Mouse (Mus musculus) cerebellum, adult 18-20 months (tissue): ENCODE results near the gene Lamtor4.

Experiments used
- DNase-seq, 2 experiments: peaks; one replicate each; pipeline ENCODE4 v3.0.0; 2021

Lamtor4 gene

DNA sequence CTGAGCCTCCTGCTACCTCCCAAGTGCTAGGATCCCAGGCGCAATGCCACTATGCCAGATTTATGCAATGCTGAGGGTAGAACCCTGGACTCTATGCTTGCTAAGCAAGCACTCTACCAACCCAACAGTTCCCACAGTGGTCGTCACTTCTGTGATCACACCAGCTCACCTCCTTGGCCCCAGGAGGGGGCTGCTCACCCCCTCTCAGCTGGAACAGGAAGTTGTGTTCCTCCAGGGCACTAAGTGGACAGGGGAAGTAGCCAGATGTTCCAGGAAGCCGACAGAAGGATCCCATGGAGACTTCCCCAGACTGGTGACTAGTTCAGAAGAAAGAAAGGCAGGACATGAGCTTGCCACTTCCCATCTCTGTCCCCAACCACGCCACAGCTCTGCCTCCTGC is 6.7 kb downstream of the Lamtor4 start:
- no peak for DNase-seq

DNA sequence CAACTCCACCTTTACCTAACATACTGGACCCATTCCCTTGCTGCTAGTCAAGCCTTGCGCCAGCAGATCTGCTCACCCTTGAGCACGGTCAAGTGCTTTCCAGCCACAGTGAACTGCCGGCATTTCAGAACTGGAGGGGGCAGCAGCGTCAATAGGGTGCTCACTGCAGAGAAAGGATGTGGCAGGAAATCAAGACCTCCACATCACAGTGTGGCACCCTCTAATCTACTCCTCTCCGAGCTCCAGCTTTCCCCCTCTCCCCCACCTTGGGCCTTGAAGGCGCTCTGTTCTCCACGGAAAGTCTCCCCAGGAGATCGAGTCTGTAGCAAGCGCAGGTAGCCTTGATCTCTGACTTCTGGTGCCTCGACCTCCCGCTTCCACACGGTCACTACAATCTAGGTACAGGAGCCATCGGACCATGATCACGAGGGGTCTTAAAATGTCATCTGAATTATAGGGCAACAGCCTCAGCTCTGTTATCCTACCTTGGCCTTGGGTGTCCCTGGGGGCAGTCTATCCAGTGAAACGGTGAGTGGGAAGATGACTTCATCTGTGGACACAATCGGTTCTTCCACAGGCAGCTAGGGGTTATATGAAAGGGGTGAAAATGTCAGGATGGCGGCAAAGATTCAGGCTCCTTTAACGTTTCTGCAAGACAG is 7.4 kb downstream of the Lamtor4 start:
- no peak for DNase-seq

DNA sequence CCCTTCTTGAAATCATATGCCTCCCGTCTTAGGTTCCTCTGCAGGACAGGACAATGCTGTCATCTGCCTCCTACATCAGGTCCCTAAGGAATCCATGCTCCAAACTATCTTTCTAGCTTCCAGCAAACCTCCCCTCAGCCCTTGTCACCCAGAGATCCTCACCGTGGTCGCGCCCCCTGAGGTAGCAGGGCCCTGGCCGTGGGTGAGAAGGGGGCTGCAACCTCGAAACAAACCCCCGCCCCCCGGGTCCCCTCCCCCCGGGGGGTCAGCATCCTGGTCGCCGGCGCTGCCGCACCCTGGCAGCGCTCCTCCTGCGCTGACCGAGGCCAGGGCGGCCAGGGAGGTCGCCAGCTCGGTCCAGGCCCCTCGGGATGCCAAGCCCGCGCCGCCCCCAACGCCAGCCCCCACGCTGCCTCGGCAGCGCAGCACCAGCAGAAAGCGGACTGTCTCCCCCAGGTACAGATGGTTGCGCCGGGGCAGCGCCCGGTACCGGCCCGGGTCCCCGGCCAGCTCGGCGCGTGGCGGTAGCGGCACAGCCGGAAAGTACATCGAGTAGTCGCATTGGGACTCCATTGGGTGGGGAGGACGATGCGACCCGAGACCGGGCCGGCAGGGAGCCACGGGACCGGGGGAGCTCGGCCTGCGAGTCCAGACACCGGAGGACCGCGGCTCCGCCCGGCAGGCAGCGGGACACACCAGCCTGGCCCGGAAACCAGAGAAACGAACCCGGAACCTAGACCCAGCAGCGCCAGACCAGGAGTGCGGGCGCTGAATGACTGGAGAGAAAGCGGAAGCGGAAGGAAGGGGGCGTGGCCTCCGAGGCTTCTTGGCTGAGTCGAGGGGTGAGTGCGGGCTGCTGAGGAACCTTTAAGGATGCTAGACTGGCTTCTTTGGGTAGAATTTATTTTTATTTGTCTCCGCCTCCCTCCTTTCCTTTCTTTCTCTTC is 8.3 kb downstream of the Lamtor4 start, which contains the start of gene BC037034:
Gene BC037034, minus strand, starts transcription at position 774 of the 947 bp plus-strand sequence.
- DNase-seq, result peak; percentile 92 to 94

DNA sequence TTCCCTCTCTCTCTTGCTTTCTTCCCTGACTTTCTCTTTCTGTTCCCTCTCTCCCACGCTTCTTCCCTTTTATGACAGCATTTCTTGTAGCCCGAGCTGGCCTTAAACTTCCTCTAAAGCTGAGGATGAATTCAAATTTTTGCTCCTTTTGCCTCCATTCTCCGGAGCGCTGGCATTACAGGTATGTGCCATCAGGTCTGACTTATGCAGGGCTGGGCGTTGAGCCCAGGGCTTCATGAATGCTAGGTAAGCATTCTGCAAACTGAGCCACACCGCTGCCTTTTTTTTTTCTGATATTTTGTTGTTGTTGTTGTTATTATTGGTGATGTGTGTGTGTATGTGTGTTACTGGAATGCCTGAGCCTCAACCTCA is 8.9 kb downstream of the Lamtor4 start:
- peak; percentile 18 to 29 for DNase-seq

DNA sequence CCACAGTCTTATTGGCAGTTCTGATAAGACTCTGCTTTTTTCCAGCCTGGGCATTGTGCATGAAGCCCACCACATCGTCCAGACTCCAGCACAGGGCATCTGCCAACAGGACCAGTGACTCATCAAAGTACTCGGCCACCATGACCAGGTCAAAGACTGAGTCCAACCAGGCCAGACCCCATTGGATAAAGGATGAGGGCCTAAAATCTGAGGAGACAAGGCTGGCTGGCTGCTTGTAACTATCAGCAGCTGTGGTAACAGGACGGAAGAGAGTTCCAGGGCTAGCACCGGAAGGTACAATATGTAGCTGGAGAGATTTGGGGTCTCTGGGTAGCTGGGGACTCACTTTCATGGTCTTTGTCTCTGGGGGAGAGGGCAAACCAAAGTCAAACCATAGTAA is 10.4 kb downstream of the Lamtor4 start:
- no peak for DNase-seq

DNA sequence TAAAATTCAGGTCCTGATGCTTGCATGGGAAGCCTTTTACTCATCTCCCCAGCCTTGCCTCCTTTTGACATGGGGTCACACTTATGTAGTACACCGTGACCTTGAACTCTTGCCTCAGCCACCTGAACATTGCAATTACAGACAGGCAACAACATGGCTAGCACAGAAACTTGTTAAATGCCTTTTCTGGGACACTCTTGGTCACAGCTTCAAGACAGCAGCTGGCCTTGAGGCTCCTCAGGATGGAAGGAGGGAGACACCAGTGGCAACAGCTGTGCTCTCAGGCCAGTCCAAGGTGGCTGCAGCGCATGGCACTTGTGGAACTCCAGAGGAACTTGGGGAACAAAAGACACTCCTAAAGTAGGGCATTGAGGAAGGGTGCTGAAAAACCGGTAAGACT is 11.8 kb downstream of the Lamtor4 start:
- no peak for DNase-seq

DNA sequence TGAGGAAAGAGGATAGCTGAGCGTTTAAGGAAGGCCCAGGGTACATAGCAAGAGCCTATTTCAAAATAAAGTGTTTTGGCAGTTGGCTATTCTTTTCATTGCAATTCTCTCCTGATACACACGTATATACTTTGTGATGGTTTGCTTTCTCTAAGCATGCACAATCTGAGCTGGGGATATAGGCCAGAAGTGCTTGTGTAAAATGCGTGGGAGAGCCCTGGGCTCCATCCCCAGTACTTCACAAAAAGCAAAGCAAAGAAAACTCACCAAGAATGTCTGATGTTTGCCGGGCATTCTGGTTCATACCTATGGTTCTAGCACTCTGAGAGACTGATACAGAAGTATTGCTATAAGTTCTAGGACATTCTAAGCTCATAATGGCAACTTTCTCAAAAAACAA is 13.7 kb downstream of the Lamtor4 start:
- no peak for DNase-seq

DNA sequence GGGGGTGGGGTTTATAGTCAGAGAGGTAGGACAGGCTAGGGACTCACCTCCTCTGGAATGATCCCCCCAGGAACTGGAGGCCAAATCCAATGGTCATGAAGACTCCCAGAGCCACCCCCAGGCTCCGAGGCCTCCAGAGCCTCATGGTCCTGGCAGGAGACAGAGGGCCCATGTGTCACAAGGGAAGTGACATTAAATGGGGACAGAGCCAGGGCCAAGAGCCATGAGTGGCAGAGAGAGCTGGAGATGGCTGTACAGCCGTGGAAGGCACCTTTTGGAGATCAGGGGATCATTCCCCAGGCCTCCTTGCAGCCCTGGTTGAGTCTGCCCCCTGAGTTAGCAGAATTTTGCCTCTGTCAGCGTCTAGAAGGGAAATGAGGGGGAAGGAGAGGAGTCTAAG is 15.9 kb downstream of the Lamtor4 start:
- no peak for DNase-seq

DNA sequence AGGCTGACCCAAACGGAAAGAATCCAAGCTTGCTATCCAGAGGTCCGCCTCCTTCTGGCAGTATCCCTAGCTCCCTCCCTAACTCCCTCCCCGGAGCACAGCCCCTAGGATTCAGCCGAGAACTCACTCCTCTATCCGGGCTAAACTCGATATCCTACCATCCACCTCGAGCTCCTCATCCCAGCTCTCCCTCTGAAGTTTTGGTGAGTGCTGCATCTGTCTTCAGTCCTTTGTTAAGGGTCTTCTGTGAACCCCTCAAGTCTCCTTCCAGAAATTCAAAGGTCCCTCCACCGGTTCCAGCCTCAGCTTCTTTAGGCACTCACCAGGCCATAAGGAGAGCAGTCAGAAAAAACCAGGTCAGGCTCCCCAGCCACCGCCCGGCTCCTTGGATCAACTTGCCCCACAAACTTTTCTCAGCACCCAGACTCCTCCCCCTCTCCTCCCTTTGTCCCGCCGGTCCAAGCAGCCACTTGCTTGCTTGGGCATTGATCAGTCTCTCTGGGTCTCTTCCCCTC is 17.2 kb downstream of the Lamtor4 start, which contains the start of gene Gal3st4:
Gene Gal3st4, minus strand, starts transcription at position 432 of the 515 bp plus-strand sequence.
- no peak for DNase-seq

DNA sequence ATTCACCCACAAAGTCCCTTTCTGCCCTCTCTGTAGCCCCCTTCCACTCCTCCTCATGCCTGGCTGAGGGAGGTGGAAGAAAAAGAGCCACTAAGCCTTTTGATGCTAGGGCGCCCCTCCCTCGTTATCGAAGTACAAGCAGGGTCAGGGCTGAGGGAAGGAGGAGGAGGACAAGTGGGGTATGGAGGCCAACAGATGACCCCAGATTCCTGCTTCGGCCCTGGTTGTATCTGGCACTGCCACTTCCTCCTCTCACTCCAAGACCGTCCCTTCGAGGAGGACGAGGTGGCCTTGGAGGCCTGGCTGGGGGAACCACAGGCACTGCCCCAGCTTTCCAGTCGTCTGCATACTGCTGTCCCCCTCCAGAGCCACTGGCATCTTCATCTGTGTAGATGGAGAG is 18.9 kb downstream of the Lamtor4 start:
- no peak for DNase-seq

DNA sequence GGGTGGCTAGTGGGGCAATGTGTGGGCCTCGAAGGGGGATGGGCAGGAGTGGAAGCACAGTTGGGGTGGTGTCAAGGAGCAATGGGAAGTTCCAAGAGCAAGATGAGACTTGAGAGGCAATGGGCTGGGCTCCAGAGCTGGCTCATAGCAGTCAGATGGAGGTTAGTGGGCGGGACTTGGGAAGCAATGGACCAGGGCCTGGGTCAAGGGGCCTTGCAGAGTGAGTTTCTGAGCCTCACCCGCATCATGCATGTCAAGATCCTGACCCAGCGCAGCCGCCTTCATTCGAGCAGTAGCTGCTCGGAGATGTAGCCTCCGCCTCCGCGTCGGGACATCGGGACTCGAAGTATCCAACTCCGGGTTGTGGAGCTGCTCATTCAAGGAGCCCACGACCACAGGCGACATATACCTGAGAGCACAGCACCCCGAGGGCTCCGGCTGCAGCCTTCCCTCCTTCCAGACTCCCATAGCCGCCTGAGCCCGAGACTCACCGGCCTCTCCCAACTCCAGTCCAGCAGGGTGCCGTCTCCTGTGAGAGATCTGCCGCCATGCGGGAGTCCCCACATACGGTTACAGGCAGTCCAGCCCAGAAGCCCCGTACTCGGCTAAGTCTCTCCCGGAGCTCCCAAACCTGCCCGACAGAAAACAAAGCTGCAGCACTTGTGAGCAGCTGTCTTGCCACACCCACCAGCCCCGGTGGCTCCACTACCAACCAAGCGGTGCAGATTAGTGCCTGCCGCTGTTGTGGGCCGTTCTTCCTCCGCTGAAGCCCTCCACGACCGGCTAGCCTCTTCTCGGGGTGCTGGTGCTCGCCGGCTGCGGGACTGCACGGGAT is 20.2 kb downstream of the Lamtor4 start:
- DNase-seq, result no peak

DNA sequence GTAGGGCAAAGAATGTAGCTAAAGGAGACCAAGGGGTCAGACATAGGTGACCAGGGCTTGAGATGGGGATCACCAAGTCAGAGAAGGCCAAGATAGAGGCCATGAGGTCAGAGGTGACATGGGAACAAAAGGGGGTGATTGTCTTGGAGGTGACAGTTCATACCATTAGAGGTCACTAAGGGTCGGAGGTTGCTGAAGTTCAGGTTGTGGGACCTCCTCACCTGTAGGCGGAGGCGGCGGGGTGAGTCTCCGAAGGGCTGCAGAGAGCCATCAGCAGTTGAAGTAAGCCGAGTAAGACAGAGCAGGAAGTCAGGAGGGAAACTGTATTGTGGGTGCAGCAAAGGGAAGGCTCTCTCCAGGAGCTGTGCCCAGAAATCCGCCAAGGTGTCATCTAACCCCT is 22.7 kb downstream of the Lamtor4 start:
- DNase-seq, result no peak

DNA sequence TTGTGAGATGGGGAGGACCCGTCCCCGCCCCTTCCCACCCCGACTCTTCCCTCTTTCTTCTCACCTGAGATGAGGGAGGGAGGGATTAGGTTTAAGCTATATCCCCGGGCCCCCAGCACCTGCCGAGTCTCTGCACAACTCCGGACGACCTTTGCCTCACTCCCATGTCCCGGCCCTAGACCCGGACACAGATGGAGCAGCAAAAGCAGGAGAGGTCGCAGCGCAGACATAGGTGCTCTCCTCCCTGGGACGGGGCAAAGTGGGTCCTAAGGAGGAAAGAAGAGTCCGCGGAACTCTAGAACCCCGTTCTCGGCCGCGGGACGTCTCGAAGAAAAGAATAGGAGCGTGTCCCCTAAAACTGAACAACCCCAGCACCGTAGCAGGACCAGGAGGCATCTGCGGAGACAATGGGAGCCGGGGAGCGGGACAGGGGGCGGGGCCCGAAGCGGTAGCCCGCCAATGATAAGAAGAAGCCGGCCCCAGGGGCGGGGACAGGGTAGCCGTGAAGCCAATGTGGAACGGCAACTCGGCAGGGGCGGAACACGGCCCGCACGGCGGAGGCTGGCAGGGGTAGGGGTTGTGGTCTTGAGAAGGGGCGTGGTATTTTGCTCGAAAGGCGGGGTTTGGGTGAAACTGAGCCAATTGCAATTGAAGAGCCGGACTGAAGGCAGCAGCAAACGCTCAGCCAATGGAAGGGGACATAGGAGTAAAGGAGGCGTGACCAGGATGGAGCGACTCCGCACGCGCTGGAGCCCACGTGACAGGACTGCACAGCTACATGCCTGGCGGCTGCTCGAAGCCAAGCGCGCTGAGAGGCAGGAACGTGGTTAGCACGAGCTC is 24.5 kb downstream of the Lamtor4 start, which contains the start of the genes Gm43720, Gpc2 and Stag3:
Gene Gm43720, minus strand, starts transcription at position 374 of the 840 bp plus-strand sequence.
Gene Gpc2, minus strand, starts transcription at position 421 of the 840 bp plus-strand sequence.
Gene Stag3, plus strand, starts transcription at position 656 of the 840 bp plus-strand sequence.
- peak; percentile 44 to 46 for DNase-seq

DNA sequence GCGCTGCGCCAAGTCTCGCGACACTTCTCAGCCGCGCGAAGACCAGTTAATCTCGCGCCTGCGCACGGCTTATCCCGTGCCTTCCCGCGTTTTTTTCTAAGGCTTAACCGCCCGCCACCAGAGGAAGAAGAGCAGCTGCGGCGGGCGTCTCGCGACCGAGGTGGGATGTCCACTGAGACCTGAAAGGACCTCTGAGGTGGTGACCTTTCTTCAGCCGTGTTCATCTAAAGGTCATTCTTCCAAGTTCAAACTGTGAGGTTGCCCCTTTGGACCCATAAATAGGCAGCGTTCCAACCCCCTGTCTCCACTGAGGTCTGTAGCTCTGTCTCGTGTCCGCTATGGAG is 25.1 kb downstream of the Lamtor4 start:
- DNase-seq, result no peak

DNA sequence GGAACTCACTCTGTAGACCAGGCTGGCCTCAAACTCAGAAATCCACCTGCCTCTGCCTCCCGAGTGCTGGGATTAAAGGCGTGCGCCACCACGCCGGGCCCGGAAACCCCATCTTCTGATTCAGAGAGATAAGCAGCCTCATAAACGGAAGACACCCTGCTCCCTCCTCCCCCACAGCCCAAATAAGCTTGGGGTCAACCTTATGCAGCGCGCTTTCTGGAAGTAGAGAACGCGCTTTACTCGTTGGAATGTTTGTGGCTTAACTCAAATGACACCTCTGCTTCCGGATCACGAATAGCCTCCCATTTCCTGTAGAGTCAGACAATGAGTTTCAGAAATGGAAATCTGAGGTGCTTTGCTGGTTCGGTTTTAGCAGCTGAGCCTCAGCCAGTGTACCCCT is 25.5 kb downstream of the Lamtor4 start:
- DNase-seq, result no peak

DNA sequence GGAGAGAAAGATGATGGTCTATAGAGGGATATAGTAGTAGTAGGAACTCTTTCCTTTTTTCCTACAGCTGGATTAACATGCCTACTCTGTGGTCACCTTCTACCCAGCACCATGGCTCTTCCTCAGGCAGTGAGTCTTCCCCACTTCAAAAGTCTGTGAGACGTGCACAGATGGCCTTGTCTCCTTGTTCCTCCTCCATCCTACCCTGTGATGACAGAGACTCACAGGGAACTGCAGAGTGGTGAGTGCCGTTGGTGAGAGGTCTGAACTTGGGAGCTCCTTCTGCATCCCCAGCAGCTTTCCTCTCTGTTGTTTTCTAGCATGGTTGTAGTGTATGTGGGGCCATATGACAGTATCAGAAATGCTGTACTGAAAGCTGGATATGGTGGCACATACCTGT is 26.5 kb downstream of the Lamtor4 start:
- no peak for DNase-seq

DNA sequence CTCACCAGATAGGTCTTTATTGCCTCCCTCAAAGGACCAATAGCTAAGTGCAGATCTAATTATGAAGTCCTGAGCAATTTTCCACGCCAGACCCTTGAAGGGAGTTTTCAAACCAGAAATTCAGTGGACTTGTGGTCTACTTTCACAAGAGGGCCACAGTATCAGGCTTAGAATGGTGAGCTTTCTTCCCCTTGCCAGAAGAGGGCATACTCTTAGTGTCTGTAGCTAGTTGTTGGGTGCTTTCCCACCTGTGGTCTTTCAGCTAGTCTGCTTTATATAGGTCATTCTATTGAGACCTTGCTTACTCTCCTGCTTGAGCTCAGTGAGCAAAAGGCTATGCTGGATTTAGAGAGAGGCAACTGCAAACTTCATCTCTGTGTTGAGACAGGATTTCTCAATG is 28.3 kb downstream of the Lamtor4 start:
- DNase-seq, result no peak

DNA sequence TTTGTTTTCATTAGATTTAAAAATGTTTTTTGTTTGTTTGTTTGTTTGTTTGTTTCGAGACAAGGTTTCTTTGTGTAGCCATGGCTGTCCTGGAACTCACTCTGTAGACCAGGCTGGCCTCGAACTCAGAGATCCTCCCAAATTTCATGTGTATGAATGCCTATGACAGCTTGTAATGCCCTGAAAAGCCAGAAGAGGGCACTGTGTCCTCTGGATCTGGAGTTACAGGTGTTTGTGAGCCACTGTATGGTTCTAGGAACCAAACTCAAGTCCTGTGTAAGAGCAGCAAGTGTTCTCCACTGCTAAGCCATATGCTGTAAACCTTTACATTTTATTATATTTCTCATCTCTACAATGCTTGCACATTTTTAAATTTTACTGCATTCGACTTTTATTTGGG is 32.6 kb downstream of the Lamtor4 start:
- no peak for DNase-seq

DNA sequence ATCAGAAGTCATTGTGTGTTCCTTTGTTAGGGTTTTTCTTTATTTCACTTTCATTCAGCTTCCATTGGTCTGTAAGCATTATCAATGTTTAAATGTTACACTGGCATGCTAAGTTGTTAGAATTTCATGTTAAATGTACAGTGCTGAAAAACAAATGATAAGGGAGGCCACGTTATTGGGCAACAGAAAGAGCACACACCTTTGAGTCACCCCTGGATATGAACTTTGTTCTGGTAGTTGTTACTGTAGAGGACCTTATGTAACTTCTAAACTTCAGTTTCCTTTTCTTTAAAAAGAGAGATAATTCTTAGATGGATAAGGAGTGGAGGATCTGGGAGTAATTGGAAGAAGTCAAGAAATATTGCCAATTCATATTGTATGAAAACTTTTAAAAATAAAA is 36.4 kb downstream of the Lamtor4 start:
- DNase-seq, result no peak

DNA sequence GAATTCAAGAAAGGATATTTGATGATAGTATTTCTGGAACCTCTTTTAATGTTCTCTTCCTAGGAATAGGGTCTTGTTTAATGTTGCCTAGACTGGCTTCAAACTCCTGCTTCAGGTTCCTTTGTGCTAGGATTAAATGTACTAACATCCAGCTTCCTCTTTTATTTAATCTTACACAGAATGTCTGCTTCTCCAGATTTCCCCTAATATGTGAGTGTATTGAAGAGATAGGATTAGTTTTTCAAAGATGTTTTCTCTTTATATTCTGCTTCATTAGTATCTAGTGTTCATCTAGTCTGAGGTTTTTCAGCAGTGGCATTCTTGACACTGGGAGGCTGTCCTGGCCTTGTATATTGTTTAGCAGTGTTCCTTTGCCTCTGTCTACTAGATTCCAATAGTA is 38.9 kb downstream of the Lamtor4 start:
- no peak for DNase-seq

DNA sequence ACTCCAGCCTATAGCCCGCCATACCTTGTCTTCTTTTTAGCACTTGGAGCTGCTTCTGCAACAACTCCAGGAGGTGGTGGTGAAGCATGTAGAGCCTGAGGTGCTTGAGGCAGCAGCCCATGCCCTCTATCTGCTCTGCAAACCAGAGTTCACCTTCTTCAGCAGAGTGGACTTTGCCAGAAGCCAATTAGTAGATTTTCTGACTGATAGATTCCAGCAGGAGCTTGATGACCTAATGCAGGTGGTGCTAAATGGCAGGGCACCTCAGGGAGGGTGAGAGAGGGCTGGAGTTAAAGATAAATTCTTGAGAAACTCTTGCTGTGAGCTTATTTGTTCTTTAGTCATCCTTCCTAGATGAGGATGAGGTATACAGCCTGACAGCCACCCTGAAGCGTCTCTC is 44.3 kb downstream of the Lamtor4 start:
- no peak for DNase-seq
